Mouse (Mus musculus) cerebellum, adult 2 months (tissue): Measurements from ENCODE around the gene Antxr2.

Experiments used
- CTCF ChIP-seq: fragments of 200-500 bp; IDR thresholded peaks from 2 replicates; pipeline ENCODE4 v1.5.1; 2011; ENCODE audit warnings: low read depth, mild to moderate bottlenecking, control low read depth, low read length, moderate library complexity, borderline replicate concordance; ENCODE audit not compliant: insufficient read depth
- POLR2A ChIP-seq: fragments of 200-500 bp; IDR thresholded peaks from 2 replicates; pipeline ENCODE4 v1.6.1; 2011; ENCODE audit warnings: low read length, control low read depth, borderline replicate concordance; ENCODE audit not compliant: insufficient read depth

- TF ChIP-seq CTCF (no peak), POLR2A (no peak)
These were observed 83.6 kb downstream of the Antxr2 start for GRCm38 (mm10) chr5:97947261-97947660.
